ENCODE assay signal across 13 mouse cellular contexts in the genomic region with DNA sequence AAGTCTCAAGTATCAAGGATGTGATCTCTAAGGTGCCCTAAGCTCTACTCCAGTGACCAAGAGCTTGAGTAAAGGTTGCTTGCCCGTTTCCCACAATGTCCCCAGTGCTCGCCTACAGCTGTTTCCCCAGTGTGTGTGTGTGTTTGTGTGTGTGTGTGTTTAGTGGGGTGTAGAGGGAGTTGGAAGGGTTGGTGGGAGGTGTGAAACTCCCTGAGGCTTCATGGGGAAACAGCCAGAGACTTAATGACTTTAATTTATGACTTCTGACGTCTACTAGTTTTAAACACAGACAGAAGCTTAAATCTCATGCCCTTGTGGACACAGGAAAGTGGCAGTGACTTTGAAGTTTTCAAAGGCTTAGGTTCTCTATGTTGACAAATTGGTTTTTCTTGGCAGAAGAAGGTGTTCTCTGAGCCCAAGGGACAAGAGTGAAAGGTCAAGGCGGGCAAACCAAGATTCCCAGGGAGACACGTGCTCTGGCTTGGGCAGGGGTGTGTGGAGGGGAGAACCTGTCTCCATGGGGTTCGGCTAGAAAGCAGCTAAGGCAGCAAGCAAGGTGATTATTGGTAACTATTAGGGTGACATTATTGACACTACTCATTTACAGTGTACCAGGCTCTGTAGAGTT. TPM values are rescaled to one million over a fixed set of nuclear protein-coding genes. Genes with fewer than 3 reads are reported as not detected.
DNase-seq lines count a peak whose midpoint lies in the region; ATAC-seq and TF ChIP-seq lines count a peak whose summit lies in the region.
"Had no signal": no experiment of that assay in that cellular context is flagged by ENCODE, and none has a peak within 500 bp of the region (broad histone marks: within the 10 kb centered on the region; RNA-seq: fewer than 3 reads in every experiment).

No protein-coding gene starts in this region.

- H3K4me2 ChIP-seq in kidney, postnatal 0 days (ENCODE audit: low read length) = no peak overlapping the region
- no peak overlapping the region for H3K4me2 ChIP-seq in forebrain, embryonic 11.5 days (ENCODE audit: low read depth, low read length, severe bottlenecking)
- H3K4me2 ChIP-seq: liver, embryonic 15.5 days; neural tube, embryonic 12.5 days had no signal

- TF ChIP-seq CTCF in liver, adult 2 months (IDR thresholded peaks at IDR 0.05; ENCODE audit: low read depth, low read length) = no peak
- TF ChIP-seq CTCF in kidney, postnatal 0 days (IDR thresholded peaks at IDR 0.05; ENCODE audit: low read depth) = no peak
- no peak for TF ChIP-seq CTCF in small intestine, adult 2 months (IDR thresholded peaks at IDR 0.05; ENCODE audit: extremely low read depth, insufficient read length, insufficient replicate concordance, low read depth, low read length)

- WGBS in liver, adult 2 months = 60% methylated on average over 6 of the region's 6 CpGs
- WGBS in kidney, postnatal 0 days = 15% methylated on average over 6 of the region's 6 CpGs
- 33% methylated on average over 6 of the region's 6 CpGs for WGBS in small intestine, adult 2 months
- 85% methylated on average over 6 of the region's 6 CpGs for WGBS in forebrain, embryonic 11.5 days

- ATAC-seq in kidney, postnatal 0 days (replicated peaks; ENCODE audit: low FRiP score, low read depth) = peak; percentile 66
- no peak for ATAC-seq in forebrain, embryonic 11.5 days (replicated peaks; ENCODE audit: low FRiP score)

- no peak overlapping the region for H3K9ac ChIP-seq in liver, adult 2 months (ENCODE audit: low read depth, low read length)
- H3K9ac ChIP-seq in kidney, postnatal 0 days (ENCODE audit: low read depth, low read length) = no peak overlapping the region
- no peak overlapping the region for H3K9ac ChIP-seq in forebrain, embryonic 11.5 days (ENCODE audit: low read length)
- H3K9ac ChIP-seq: liver, embryonic 15.5 days; neural tube, embryonic 12.5 days had no signal

- no peaks in the 10 kb centered on the region for H3K9me3 ChIP-seq in kidney, postnatal 0 days (replicated peaks; ENCODE audit: low read length)
- H3K9me3 ChIP-seq in forebrain, embryonic 11.5 days (ENCODE audit: control insufficient read depth, low read length) = no peaks in the 10 kb centered on the region
- H3K9me3 ChIP-seq: liver, embryonic 15.5 days; neural tube, embryonic 12.5 days had no signal

- 0 out of 2 replicates have a peak, but pooled peaks cover 2% of the 10 kb centered on the region for H3K4me1 ChIP-seq in liver, adult 2 months (ENCODE audit: control insufficient read depth, insufficient read depth, low read length)
- peaks cover 20% of the 10 kb centered on the region; the same call in 1 of the 2 replicates for H3K4me1 ChIP-seq in brown adipose tissue, adult 24 weeks (ENCODE audit: control insufficient read depth, insufficient read depth, insufficient read length, low read length)
- H3K4me1 ChIP-seq in kidney, postnatal 0 days (replicated peaks; ENCODE audit: insufficient read depth, low read length) = peaks cover 15% of the 10 kb centered on the region
- peaks cover 31% of the 10 kb centered on the region for H3K4me1 ChIP-seq in small intestine, adult 2 months (ENCODE audit: control insufficient read depth, insufficient read depth, insufficient read length, low read length)
- H3K4me1 ChIP-seq in forebrain, embryonic 11.5 days (replicated peaks; ENCODE audit: control insufficient read depth, insufficient read depth, low read length) = no peaks in the 10 kb centered on the region

- peak; percentile 55 for DNase-seq in liver, adult 2 months (ENCODE audit: extremely low read depth, low read depth, low spot score)
- DNase-seq in liver = no peak
- DNase-seq in kidney, postnatal 0 days (ENCODE audit: low spot score) = peak; percentile 92
- no peak for DNase-seq in right cerebral cortex, postnatal 4 days
- DNase-seq in embryo, embryonic 11 days = no peak
- no peak for DNase-seq in forebrain, embryonic 11.5 days (ENCODE audit: low spot score)
- DNase-seq: cerebellum, adult 9-10 months; heart, adult 2 months; retina, postnatal 1 day had no signal

- TF ChIP-seq POLR2A in liver, adult 2 months (IDR thresholded peaks at IDR 0.05; ENCODE audit: extremely low read depth, insufficient read depth, low read length) = no peak
- TF ChIP-seq POLR2A in small intestine, adult 2 months (IDR thresholded peaks at IDR 0.05; ENCODE audit: low read depth, low read length) = no peak

- no peaks in the 10 kb centered on the region for H3K27me3 ChIP-seq in liver, adult 2 months (ENCODE audit: control insufficient read depth, insufficient read depth, low read length)
- H3K27me3 ChIP-seq in kidney, postnatal 0 days (ENCODE audit: insufficient read depth, low read length) = no peaks in the 10 kb centered on the region
- H3K27me3 ChIP-seq in small intestine, adult 2 months (ENCODE audit: control insufficient read depth, insufficient read depth, low read length) = no peaks in the 10 kb centered on the region
- no peaks in the 10 kb centered on the region for H3K27me3 ChIP-seq in forebrain, embryonic 11.5 days (ENCODE audit: control insufficient read depth, insufficient read depth, low read length)
- H3K27me3 ChIP-seq: neural tube, embryonic 12.5 days had no signal

- no peaks in the 10 kb centered on the region for H3K79me2 ChIP-seq in liver, adult 2 months (ENCODE audit: control insufficient read depth, insufficient read depth, low read length)

- H3K36me3 ChIP-seq in liver, adult 2 months (ENCODE audit: control insufficient read depth, insufficient read depth, low read length) = no peaks in the 10 kb centered on the region
- H3K36me3 ChIP-seq in kidney, postnatal 0 days (ENCODE audit: insufficient read depth, low read length) = 0 out of 2 replicates have a peak, but pooled peaks cover 6% of the 10 kb centered on the region
- H3K36me3 ChIP-seq in small intestine, adult 2 months (ENCODE audit: control insufficient read depth, insufficient read depth, low read length) = peaks cover 16% of the 10 kb centered on the region
- H3K36me3 ChIP-seq in forebrain, embryonic 11.5 days (ENCODE audit: control insufficient read depth, insufficient read depth, low read length) = no peaks in the 10 kb centered on the region
- H3K36me3 ChIP-seq: liver, embryonic 15.5 days; neural tube, embryonic 12.5 days had no signal

- no peak overlapping the region for H3K27ac ChIP-seq in liver, adult 2 months (replicated peaks; ENCODE audit: insufficient read depth, low read depth, low read length)
- H3K27ac ChIP-seq in brown adipose tissue, adult 24 weeks (replicated peaks; ENCODE audit: low read depth, low read length) = peak overlapping the region; percentile 93
- peak overlapping the region; percentile 60 for H3K27ac ChIP-seq in kidney, postnatal 0 days
- H3K27ac ChIP-seq in small intestine, adult 2 months (ENCODE audit: insufficient read depth, low read depth, low read length) = peak overlapping the region; percentile 44; the same call in 1 of the 2 replicates
- H3K27ac ChIP-seq in forebrain, embryonic 11.5 days (ENCODE audit: low read depth, low read length) = no peak overlapping the region
- H3K27ac ChIP-seq: heart, adult 2 months; liver, embryonic 15.5 days; neural tube, embryonic 12.5 days had no signal

- H3K4me3 ChIP-seq in liver, adult 2 months (ENCODE audit: insufficient read depth, low read depth, low read length) = no peak overlapping the region
- no peak overlapping the region for H3K4me3 ChIP-seq in brown adipose tissue, adult 24 weeks (ENCODE audit: insufficient read depth, low read depth, low read length)
- H3K4me3 ChIP-seq in kidney, postnatal 0 days (replicated peaks; ENCODE audit: low read depth, low read length) = no peak overlapping the region
- H3K4me3 ChIP-seq in small intestine, adult 2 months (ENCODE audit: low read depth, low read length) = no peak overlapping the region
- no peak overlapping the region for H3K4me3 ChIP-seq in forebrain, embryonic 11.5 days (ENCODE audit: low read depth, low read length)
- H3K4me3 ChIP-seq: heart, adult 2 months; liver, embryonic 15.5 days; neural tube, embryonic 12.5 days had no signal

RNA-seq across cellular contexts. Expression of gene Trim16, which starts 6.2 kb away (rescaled TPM):
- total RNA-seq in liver, adult 2 months (2014; rRNA removed) = 0.18 and 0.27 TPM in 2 replicates
- 0.10 and 0.18 TPM in 2 replicates for polyA plus RNA-seq in liver, adult 2 months (2012; rRNA removed)
- 12.2 and 19.9 TPM in 2 replicates for polyA plus RNA-seq in brown adipose tissue, adult 24 weeks (2012; ENCODE audit: insufficient read depth, insufficient read length, missing spikeins)
- polyA plus RNA-seq in kidney, postnatal 0 days (2015; fragmentation: Nextera tagmentation; extraction: Ambion mirVana) = 16.4 and 18.1 TPM in 2 replicates
- 3.8 and 10.9 TPM in 2 replicates for polyA plus RNA-seq in small intestine, adult 2 months (2012; rRNA removed)
- 3.5 and 4.3 TPM in 2 replicates for polyA plus RNA-seq in forebrain, embryonic 11.5 days (2014; fragmentation: Nextera tagmentation; extraction: Ambion mirVana)

RNA-seq across cellular contexts. Expression of gene Fbxw10, which starts 20.6 kb away (rescaled TPM):
- total RNA-seq in liver, adult 2 months (2014; rRNA removed) = 0.13 TPM in 1 of 2 replicates, not detected in the other
- polyA plus RNA-seq in liver, adult 2 months (2012; rRNA removed) = not detected in 2 replicates
- 0.55 TPM in 1 of 2 replicates, not detected in the other for polyA plus RNA-seq in brown adipose tissue, adult 24 weeks (2012; ENCODE audit: insufficient read depth, insufficient read length, missing spikeins)
- polyA plus RNA-seq in kidney, postnatal 0 days (2015; fragmentation: Nextera tagmentation; extraction: Ambion mirVana) = 0.53 and 0.93 TPM in 2 replicates
- 0.06 and 0.37 TPM in 2 replicates for polyA plus RNA-seq in small intestine, adult 2 months (2012; rRNA removed)
- 0.36 and 0.59 TPM in 2 replicates for polyA plus RNA-seq in forebrain, embryonic 11.5 days (2014; fragmentation: Nextera tagmentation; extraction: Ambion mirVana)

RNA-seq across cellular contexts. Expression of gene Zfp286, which starts 37.0 kb away (rescaled TPM):
- total RNA-seq in liver, adult 2 months (2014; rRNA removed) = 0.07 and 0.18 TPM in 2 replicates
- polyA plus RNA-seq in liver, adult 2 months (2012; rRNA removed) = not detected in 2 replicates
- polyA plus RNA-seq in brown adipose tissue, adult 24 weeks (2012; ENCODE audit: insufficient read depth, insufficient read length, missing spikeins) = 1.1 TPM in 1 of 2 replicates, not detected in the other
- 10.8 and 11.4 TPM in 2 replicates for polyA plus RNA-seq in kidney, postnatal 0 days (2015; fragmentation: Nextera tagmentation; extraction: Ambion mirVana)
- polyA plus RNA-seq in small intestine, adult 2 months (2012; rRNA removed) = 0.04 and 0.14 TPM in 2 replicates
- polyA plus RNA-seq in forebrain, embryonic 11.5 days (2014; fragmentation: Nextera tagmentation; extraction: Ambion mirVana) = 26.7 and 31.0 TPM in 2 replicates

RNA-seq across cellular contexts. Expression of gene Tvp23b, which starts 53.0 kb away (rescaled TPM):
- total RNA-seq in liver, adult 2 months (2014; rRNA removed) = 23.8 and 31.0 TPM in 2 replicates
- polyA plus RNA-seq in liver, adult 2 months (2012; rRNA removed) = 10.1 and 12.1 TPM in 2 replicates
- 16.4 and 28.5 TPM in 2 replicates for polyA plus RNA-seq in brown adipose tissue, adult 24 weeks (2012; ENCODE audit: insufficient read depth, insufficient read length, missing spikeins)
- 83.6 and 83.7 TPM in 2 replicates for polyA plus RNA-seq in kidney, postnatal 0 days (2015; fragmentation: Nextera tagmentation; extraction: Ambion mirVana)
- 3.3 and 5.5 TPM in 2 replicates for polyA plus RNA-seq in small intestine, adult 2 months (2012; rRNA removed)
- 35.3 and 37.5 TPM in 2 replicates for polyA plus RNA-seq in forebrain, embryonic 11.5 days (2014; fragmentation: Nextera tagmentation; extraction: Ambion mirVana)

Comparison
In these comparisons a context has a peak if more than half of its experiments do, and no peak if none do; other contexts are left out.
1. DNase-seq: peak in liver, adult 2 months (single experiment) and kidney, postnatal 0 days (single experiment); none in liver (single experiment), right cerebral cortex, postnatal 4 days (single experiment), embryo, embryonic 11 days (single experiment) and forebrain, embryonic 11.5 days (single experiment).
2. H3K27ac ChIP-seq: peak in brown adipose tissue, adult 24 weeks (single experiment), kidney, postnatal 0 days (single experiment) and small intestine, adult 2 months (single experiment); none in liver, adult 2 months (single experiment) and forebrain, embryonic 11.5 days (single experiment).